Mouse (Mus musculus): ENCODE measurements at regions not wholly inside any gene's neighbourhood (a gene's known extent, or its start where the extent isn't known, plus 50 kb on each side); places are given as distances from the start of the nearest gene placed in this dataset.

DNA sequence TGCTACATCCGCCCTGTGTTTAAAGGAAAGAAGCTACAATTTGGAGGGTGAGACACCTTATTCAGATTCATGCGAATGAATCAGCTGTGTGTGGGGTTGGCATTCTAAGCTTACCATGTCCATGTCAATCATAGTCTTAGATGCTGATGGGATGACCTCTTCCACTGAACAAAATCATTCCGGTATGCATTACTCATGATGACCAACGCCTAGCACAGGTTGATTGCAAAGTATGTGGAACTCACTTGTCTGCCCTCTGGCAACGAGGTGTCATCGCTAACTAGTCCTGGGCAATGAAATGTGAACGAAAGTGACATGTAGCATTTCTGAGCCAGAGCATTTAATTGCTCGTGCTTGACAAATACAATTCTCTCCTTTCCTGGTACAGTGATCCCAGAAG lies 339.7 kb downstream of the Rnf144b start:
- Histone ChIP-seq H3K9me3 (ENCODE audit: control insufficient read depth, low read length) (no peaks in the 10 kb centered on the region), H3K4me2 (ENCODE audit: low read depth) (no peak overlapping the region), H3K4me1 (replicated peaks; ENCODE audit: control insufficient read depth in 2 of 2, insufficient read depth in 2 of 2, low read length in 1 of 2) (no peaks in the 10 kb centered on the region), H3K36me3 (replicated peaks; ENCODE audit: control insufficient read depth, insufficient read depth, low read depth) (no peaks in the 10 kb centered on the region), H3K27me3 (ENCODE audit: control insufficient read depth, insufficient read depth, low read length) (no peaks in the 10 kb centered on the region), H3K27ac (no peak overlapping the region), H3K9ac (replicated peaks) (no peak overlapping the region), H3K4me3 (ENCODE audit: insufficient read depth in 1 of 2, low read depth in 2 of 2, low read length in 2 of 2) (no peak overlapping the region)
- ATAC-seq (ENCODE audit: insufficient read depth) (no peak), DNase-seq (ENCODE audit: low read depth in 3 of 3, low spot score in 3 of 3) (no peak)
- 61% methylated on average over 8 of the region's 8 CpGs for WGBS (ENCODE audit: insufficient replicate concordance)
- TF ChIP-seq EP300 (IDR thresholded peaks at IDR 0.05; ENCODE audit: low read depth) (no peak), CTCF (IDR thresholded peaks at IDR 0.05; ENCODE audit: low read depth) (no peak)

- Histone ChIP-seq H3K9ac (replicated peaks) (no peak overlapping the region), H3K4me1 (replicated peaks; ENCODE audit: control insufficient read depth in 2 of 2, insufficient read depth in 2 of 2, low read length in 1 of 2) (no peaks in the 10 kb centered on the region), H3K4me3 (ENCODE audit: insufficient read depth in 1 of 2, low read depth in 2 of 2, low read length in 2 of 2) (no peak overlapping the region), H3K27ac (no peak overlapping the region), H3K27me3 (ENCODE audit: control insufficient read depth, insufficient read depth, low read length) (no peaks in the 10 kb centered on the region), H3K9me3 (ENCODE audit: control insufficient read depth, low read length) (no peaks in the 10 kb centered on the region), H3K4me2 (ENCODE audit: low read depth) (no peak overlapping the region), H3K36me3 (replicated peaks; ENCODE audit: control insufficient read depth, insufficient read depth, low read depth) (no peaks in the 10 kb centered on the region)
- DNase-seq (ENCODE audit: low read depth in 3 of 3, low spot score in 3 of 3), result no peak
- no peak for TF ChIP-seq CTCF (IDR thresholded peaks at IDR 0.05; ENCODE audit: low read depth)
- no peak for TF ChIP-seq EP300 (IDR thresholded peaks at IDR 0.05; ENCODE audit: low read depth)
- no peak for ATAC-seq (ENCODE audit: insufficient read depth)
- WGBS (ENCODE audit: insufficient replicate concordance), result 64% methylated on average over 14 of the region's 14 CpGs
Measured at GRCm38 (mm10) chr13:47471543-47472213, 349.2 kb downstream of the Rnf144b start.

DNA sequence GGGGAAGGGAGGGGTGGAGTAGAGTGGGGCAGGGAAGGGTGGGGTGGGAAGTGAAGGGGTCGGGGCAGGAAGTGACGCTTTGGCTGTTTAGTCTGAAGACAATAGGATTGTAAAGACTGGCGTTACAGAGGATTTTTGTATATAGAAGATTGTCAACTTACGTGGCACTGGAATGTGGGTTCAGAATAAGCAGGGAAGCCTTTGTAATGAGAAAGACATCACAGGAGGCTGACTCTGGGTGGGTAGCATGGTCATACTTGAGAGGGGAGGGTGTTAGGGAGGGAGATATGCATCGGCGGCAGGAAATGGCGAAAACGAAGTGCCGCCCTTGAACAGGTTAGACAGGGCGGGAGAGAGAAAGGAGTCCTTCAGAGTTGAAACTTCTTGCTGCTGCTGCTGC lies 357.7 kb downstream of the Rnf144b start:
- no peak for DNase-seq (ENCODE audit: low read depth in 3 of 3, low spot score in 3 of 3)
- H3K9me3 ChIP-seq (ENCODE audit: control insufficient read depth, low read length), result no peaks in the 10 kb centered on the region
- TF ChIP-seq CTCF (IDR thresholded peaks at IDR 0.05; ENCODE audit: low read depth), result no peak
- no peaks in the 10 kb centered on the region for H3K4me1 ChIP-seq (replicated peaks; ENCODE audit: control insufficient read depth in 2 of 2, insufficient read depth in 2 of 2, low read length in 1 of 2)
- no peaks in the 10 kb centered on the region for H3K27me3 ChIP-seq (ENCODE audit: control insufficient read depth, insufficient read depth, low read length)
- no peak overlapping the region for H3K9ac ChIP-seq (replicated peaks)
- H3K4me3 ChIP-seq (ENCODE audit: insufficient read depth in 1 of 2, low read depth in 2 of 2, low read length in 2 of 2), result no peak overlapping the region
- no peak for ATAC-seq (ENCODE audit: insufficient read depth)
- no peak overlapping the region for H3K27ac ChIP-seq
- no peaks in the 10 kb centered on the region for H3K36me3 ChIP-seq (replicated peaks; ENCODE audit: control insufficient read depth, insufficient read depth, low read depth)
- WGBS (ENCODE audit: insufficient replicate concordance), result 60% methylated on average over 10 of the region's 10 CpGs
- no peak overlapping the region for H3K4me2 ChIP-seq (ENCODE audit: low read depth)

DNA sequence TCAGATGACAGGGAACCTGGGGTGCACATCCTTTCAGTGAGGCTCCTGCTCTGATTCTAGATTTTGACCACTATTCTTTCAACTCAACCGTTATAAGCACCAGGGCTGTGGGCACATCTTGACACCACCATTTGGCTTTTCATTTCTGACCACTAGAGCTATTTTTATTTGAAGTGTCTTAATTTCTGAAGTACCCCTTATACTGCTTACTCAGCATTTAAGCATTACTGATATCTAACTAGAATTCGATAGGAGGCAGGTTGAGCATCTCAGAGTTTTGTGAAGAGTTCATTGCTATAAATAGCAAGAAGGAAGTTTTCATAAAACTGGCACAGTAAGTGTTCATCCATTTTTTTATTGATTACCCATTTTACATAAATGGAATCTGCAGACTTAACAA lies 362.4 kb downstream of the Rnf144b start:
- TF ChIP-seq CTCF (IDR thresholded peaks at IDR 0.05; ENCODE audit: low read depth) (no peak), EP300 (IDR thresholded peaks at IDR 0.05; ENCODE audit: low read depth) (no peak)
- WGBS (ENCODE audit: insufficient replicate concordance), result 66% methylated on average over 2 of the region's 2 CpGs
- no peaks in the 10 kb centered on the region for H3K36me3 ChIP-seq (replicated peaks; ENCODE audit: control insufficient read depth, insufficient read depth, low read depth)

GRCm38 (mm10) chr13:47486111-47486510 lies 363.7 kb downstream of the Rnf144b start:
- Histone ChIP-seq H3K27me3 (ENCODE audit: control insufficient read depth, insufficient read depth, low read length) (no peaks in the 10 kb centered on the region), H3K36me3 (replicated peaks; ENCODE audit: control insufficient read depth, insufficient read depth, low read depth) (no peaks in the 10 kb centered on the region), H3K9ac (replicated peaks) (no peak overlapping the region), H3K4me1 (replicated peaks; ENCODE audit: control insufficient read depth in 2 of 2, insufficient read depth in 2 of 2, low read length in 1 of 2) (no peaks in the 10 kb centered on the region), H3K4me2 (ENCODE audit: low read depth) (no peak overlapping the region), H3K27ac (no peak overlapping the region), H3K9me3 (ENCODE audit: control insufficient read depth, low read length) (no peaks in the 10 kb centered on the region), H3K4me3 (ENCODE audit: insufficient read depth in 1 of 2, low read depth in 2 of 2, low read length in 2 of 2) (no peak overlapping the region)
- TF ChIP-seq CTCF (IDR thresholded peaks at IDR 0.05; ENCODE audit: low read depth) (no peak), EP300 (IDR thresholded peaks at IDR 0.05; ENCODE audit: low read depth) (no peak)
- ATAC-seq (ENCODE audit: insufficient read depth) (no peak), DNase-seq (ENCODE audit: low read depth in 3 of 3, low spot score in 3 of 3) (no peak)

More for the DNA sequence above, 362.4 kb downstream of the Rnf144b start:
- ATAC-seq (ENCODE audit: insufficient read depth) (no peak), DNase-seq (ENCODE audit: low read depth in 3 of 3, low spot score in 3 of 3) (no peak)
- H3K9me3 ChIP-seq (ENCODE audit: control insufficient read depth, low read length), result no peaks in the 10 kb centered on the region
- H3K4me1 ChIP-seq (replicated peaks; ENCODE audit: control insufficient read depth in 2 of 2, insufficient read depth in 2 of 2, low read length in 1 of 2), result no peaks in the 10 kb centered on the region
- no peaks in the 10 kb centered on the region for H3K27me3 ChIP-seq (ENCODE audit: control insufficient read depth, insufficient read depth, low read length)
- H3K9ac ChIP-seq (replicated peaks), result no peak overlapping the region
- no peak overlapping the region for H3K4me2 ChIP-seq (ENCODE audit: low read depth)
- H3K4me3 ChIP-seq (ENCODE audit: insufficient read depth in 1 of 2, low read depth in 2 of 2, low read length in 2 of 2), result no peak overlapping the region
- no peak overlapping the region for H3K27ac ChIP-seq
